Mouse (Mus musculus) left cerebral cortex, adult 9 months (tissue): ENCODE results near the gene Tssc4.

Experiments used
- DNase-seq, 2 experiments: peaks; one replicate each; pipeline ENCODE4 v3.0.0; 2022; ENCODE audit warnings: low spot score in 2 of 2

The Tssc4 gene

GRCm38 (mm10) chr7:143044826-143045206 lies 24.2 kb upstream of the Tssc4 start:
- no peak for DNase-seq

- DNase-seq, result no peak
Measured at GRCm38 (mm10) chr7:143046358-143046757, 22.7 kb upstream of the Tssc4 start.

GRCm38 (mm10) chr7:143049331-143049730 lies 19.7 kb upstream of the Tssc4 start:
- no peak for DNase-seq

- no peak for DNase-seq
Measured at GRCm38 (mm10) chr7:143049841-143050816, 18.9 kb upstream of the Tssc4 start.

GRCm38 (mm10) chr7:143051316-143051715 lies 17.7 kb upstream of the Tssc4 start:
- no peak for DNase-seq

GRCm38 (mm10) chr7:143052626-143053007 lies 16.4 kb upstream of the Tssc4 start, which contains the start of gene Cd81:
Cd81 (plus strand) TSS chr7:143052739.
- peak in 1 of 2 experiments; percentile 85 for DNase-seq

- DNase-seq, result peak in 1 of 2 experiments; percentile 56
Measured at GRCm38 (mm10) chr7:143053008-143053899, 15.8 kb upstream of the Tssc4 start.

GRCm38 (mm10) chr7:143053961-143054611 lies 15.0 kb upstream of the Tssc4 start:
- DNase-seq, result no peak

- DNase-seq, result no peak
Measured at GRCm38 (mm10) chr7:143054612-143054965, 14.5 kb upstream of the Tssc4 start.

- no peak for DNase-seq
Measured at GRCm38 (mm10) chr7:143055001-143055400, 14.0 kb upstream of the Tssc4 start.

- no peak for DNase-seq
Measured at GRCm38 (mm10) chr7:143055499-143056186, 13.4 kb upstream of the Tssc4 start.

- no peak for DNase-seq
Measured at GRCm38 (mm10) chr7:143057023-143057422, 12.0 kb upstream of the Tssc4 start.

- no peak for DNase-seq
Measured at GRCm38 (mm10) chr7:143057667-143058220, 11.3 kb upstream of the Tssc4 start.

GRCm38 (mm10) chr7:143058221-143058697 lies 10.8 kb upstream of the Tssc4 start:
- DNase-seq, result no peak

- peak in 1 of 2 experiments; percentile 61 for DNase-seq
Measured at GRCm38 (mm10) chr7:143059202-143059870, 9.7 kb upstream of the Tssc4 start.

- no peak for DNase-seq
Measured at GRCm38 (mm10) chr7:143062704-143063103, 6.3 kb upstream of the Tssc4 start.

- DNase-seq, result no peak
Measured at GRCm38 (mm10) chr7:143064226-143064625, 4.8 kb upstream of the Tssc4 start.

GRCm38 (mm10) chr7:143065692-143066091 lies 3.4 kb upstream of the Tssc4 start:
- no peak for DNase-seq

- no peak for DNase-seq
Measured at GRCm38 (mm10) chr7:143067469-143067868, 1.6 kb upstream of the Tssc4 start.

- DNase-seq, result no peak
Measured at GRCm38 (mm10) chr7:143067897-143068296, 1.2 kb upstream of the Tssc4 start.
